Comparison of ENCODE assay signal across 14 mouse cellular contexts in genomic region chr1:25180615-25181014, GRCm38 (mm10).
DNase-seq lines count a peak whose midpoint lies in the region; ATAC-seq lines count a peak whose summit lies in the region.
"Had no signal": no experiment of that assay in that cellular context is flagged by ENCODE, and none has a peak within 500 bp of the region (broad histone marks: within the 10 kb centered on the region; RNA-seq: fewer than 3 reads in every experiment).

No protein-coding gene starts in this region.

- H3K27ac ChIP-seq in forebrain, embryonic 10.5 days = peak overlapping the region; percentile 69
- H3K27ac ChIP-seq in forebrain, embryonic 12.5 days = peak overlapping the region; percentile 82
- peak overlapping the region; percentile 71 for H3K27ac ChIP-seq in hindbrain, embryonic 15.5 days (replicated peaks)
- H3K27ac ChIP-seq in midbrain, embryonic 16.5 days (ENCODE audit: low read length) = peak overlapping the region; percentile 73
- H3K27ac ChIP-seq in kidney, embryonic 14.5 days (ENCODE audit: low read depth, low read length) = no peak overlapping the region
- H3K27ac ChIP-seq: embryonic facial prominence, embryonic 12.5 days; heart, embryonic 15.5 days; liver, embryonic 13.5 days had no signal

- H3K9ac ChIP-seq in forebrain, embryonic 12.5 days = no peak overlapping the region
- no peak overlapping the region for H3K9ac ChIP-seq in hindbrain, embryonic 15.5 days
- H3K9ac ChIP-seq in midbrain, embryonic 16.5 days (ENCODE audit: low read depth, low read length) = no peak overlapping the region
- H3K9ac ChIP-seq in kidney, embryonic 14.5 days (ENCODE audit: low read depth, low read length) = no peak overlapping the region
- H3K9ac ChIP-seq: embryonic facial prominence, embryonic 12.5 days; heart, embryonic 15.5 days; liver, embryonic 13.5 days had no signal

- no peaks in the 10 kb centered on the region for H3K36me3 ChIP-seq in forebrain, embryonic 10.5 days (replicated peaks)
- H3K36me3 ChIP-seq in forebrain, embryonic 12.5 days (replicated peaks) = no peaks in the 10 kb centered on the region
- H3K36me3 ChIP-seq in hindbrain, embryonic 15.5 days = no peaks in the 10 kb centered on the region
- no peaks in the 10 kb centered on the region for H3K36me3 ChIP-seq in midbrain, embryonic 16.5 days (ENCODE audit: control insufficient read depth, insufficient read depth, low read length)
- no peaks in the 10 kb centered on the region for H3K36me3 ChIP-seq in kidney, embryonic 14.5 days (ENCODE audit: control insufficient read depth, insufficient read depth, low read length)
- H3K36me3 ChIP-seq: embryonic facial prominence, embryonic 12.5 days; heart, embryonic 15.5 days; liver, embryonic 13.5 days had no signal

- peak; percentile 67 for ATAC-seq in forebrain, embryonic 12.5 days (ENCODE audit: low FRiP score)
- ATAC-seq in hindbrain, embryonic 15.5 days (ENCODE audit: low FRiP score, low read depth) = peak; percentile 39; the same call in 1 of the 2 replicates
- ATAC-seq in midbrain, embryonic 16.5 days = 0 out of 2 replicates have a peak, but pooled peaks have one; percentile 33
- no peak for ATAC-seq in kidney, embryonic 14.5 days (ENCODE audit: low FRiP score, low TSS enrichment)

- peaks cover 42% of the 10 kb centered on the region for H3K4me1 ChIP-seq in forebrain, embryonic 10.5 days
- H3K4me1 ChIP-seq in forebrain, embryonic 12.5 days = peaks cover 31% of the 10 kb centered on the region
- H3K4me1 ChIP-seq in hindbrain, embryonic 15.5 days (replicated peaks) = peaks cover 29% of the 10 kb centered on the region
- H3K4me1 ChIP-seq in midbrain, embryonic 16.5 days (ENCODE audit: control insufficient read depth, insufficient read depth, low read length) = peaks cover 27% of the 10 kb centered on the region
- no peaks in the 10 kb centered on the region for H3K4me1 ChIP-seq in kidney, embryonic 14.5 days (ENCODE audit: control insufficient read depth, insufficient read depth, low read length)
- H3K4me1 ChIP-seq: heart, embryonic 15.5 days; liver, embryonic 13.5 days; megakaryocyte, embryonic 14.5 days had no signal

- H3K4me3 ChIP-seq in forebrain, embryonic 10.5 days = no peak overlapping the region
- no peak overlapping the region for H3K4me3 ChIP-seq in forebrain, embryonic 12.5 days (replicated peaks)
- H3K4me3 ChIP-seq in hindbrain, embryonic 15.5 days = no peak overlapping the region
- H3K4me3 ChIP-seq in midbrain, embryonic 16.5 days (ENCODE audit: low read depth, low read length) = no peak overlapping the region
- no peak overlapping the region for H3K4me3 ChIP-seq in kidney, embryonic 14.5 days (ENCODE audit: low read length)
- H3K4me3 ChIP-seq: embryonic facial prominence, embryonic 12.5 days; heart, embryonic 15.5 days; liver, embryonic 13.5 days; megakaryocyte, embryonic 14.5 days had no signal

- H3K4me2 ChIP-seq in forebrain, embryonic 12.5 days = peak overlapping the region; percentile 8; the same call in 1 of the 2 replicates
- no peak overlapping the region for H3K4me2 ChIP-seq in hindbrain, embryonic 15.5 days
- H3K4me2 ChIP-seq in midbrain, embryonic 16.5 days (ENCODE audit: low read length) = no peak overlapping the region
- no peak overlapping the region for H3K4me2 ChIP-seq in kidney, embryonic 14.5 days (replicated peaks; ENCODE audit: low read depth, low read length)
- H3K4me2 ChIP-seq: embryonic facial prominence, embryonic 12.5 days; heart, embryonic 15.5 days; liver, embryonic 13.5 days had no signal

- no peaks in the 10 kb centered on the region for H3K27me3 ChIP-seq in forebrain, embryonic 10.5 days (ENCODE audit: poor library complexity, severe bottlenecking)
- no peaks in the 10 kb centered on the region for H3K27me3 ChIP-seq in forebrain, embryonic 12.5 days
- no peaks in the 10 kb centered on the region for H3K27me3 ChIP-seq in hindbrain, embryonic 15.5 days
- no peaks in the 10 kb centered on the region for H3K27me3 ChIP-seq in midbrain, embryonic 16.5 days (ENCODE audit: control insufficient read depth, insufficient read depth, low read depth, low read length)
- no peaks in the 10 kb centered on the region for H3K27me3 ChIP-seq in kidney, embryonic 14.5 days (ENCODE audit: control insufficient read depth, insufficient read depth, low read length)
- H3K27me3 ChIP-seq: embryonic facial prominence, embryonic 12.5 days; heart, embryonic 15.5 days; liver, embryonic 13.5 days; megakaryocyte, embryonic 14.5 days had no signal

- WGBS in forebrain, embryonic 10.5 days = 28% methylated on average over 6 of the region's 6 CpGs
- WGBS in forebrain, embryonic 12.5 days = 6% methylated on average over 6 of the region's 6 CpGs
- WGBS in hindbrain, embryonic 15.5 days = 18% methylated on average over 6 of the region's 6 CpGs
- WGBS in midbrain, embryonic 16.5 days = 9% methylated on average over 6 of the region's 6 CpGs
- 73% methylated on average over 6 of the region's 6 CpGs for WGBS in kidney, embryonic 14.5 days

- no peak for DNase-seq in forebrain, embryonic 10.5 days (ENCODE audit: extremely low spot score, low spot score)
- DNase-seq in heart, postnatal 14 days = no peak
- no peak for DNase-seq in adrenal gland, postnatal 14 days
- DNase-seq: heart, adult 18-20 months; kidney, adult 9 months; liver, embryonic 13.5 days; thymus, postnatal 25 days had no signal

- 0 out of 2 replicates have a peak, but pooled peaks cover 3% of the 10 kb centered on the region for H3K9me3 ChIP-seq in forebrain, embryonic 10.5 days
- no peaks in the 10 kb centered on the region for H3K9me3 ChIP-seq in forebrain, embryonic 12.5 days
- H3K9me3 ChIP-seq in hindbrain, embryonic 15.5 days = no peaks in the 10 kb centered on the region
- no peaks in the 10 kb centered on the region for H3K9me3 ChIP-seq in midbrain, embryonic 16.5 days (replicated peaks; ENCODE audit: control insufficient read depth, low read length, poor library complexity, severe bottlenecking)
- H3K9me3 ChIP-seq in kidney, embryonic 14.5 days (ENCODE audit: control insufficient read depth, low read length) = no peaks in the 10 kb centered on the region
- H3K9me3 ChIP-seq: embryonic facial prominence, embryonic 12.5 days; heart, embryonic 15.5 days; liver, embryonic 13.5 days had no signal

- intact Hi-C loops in heart, postnatal 14 days (cut with DNase I) = no loop called here
